ENCODE assay signal across 16 mouse cellular contexts in the genomic region with DNA sequence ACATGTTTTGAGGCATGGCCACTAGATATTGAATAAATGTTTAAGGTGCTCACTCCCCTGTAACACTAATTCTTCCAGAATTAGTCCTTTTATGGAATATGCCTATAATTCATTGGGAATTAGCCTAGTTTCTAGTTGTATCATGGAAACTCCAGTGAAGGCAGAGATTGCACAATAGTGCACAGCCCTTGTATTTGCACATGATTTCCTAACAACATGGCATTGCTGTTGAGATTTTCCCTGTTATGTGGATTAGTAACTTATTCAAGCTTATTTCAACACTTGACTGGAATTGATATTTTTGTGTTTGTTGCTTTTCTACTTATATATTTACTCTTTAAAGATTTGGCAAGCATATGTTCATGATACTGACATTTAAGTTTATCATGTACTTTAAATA.
"Had no signal": no experiment of that assay in that cellular context is flagged by ENCODE, and none has a peak within 500 bp of the region (broad histone marks: within the 10 kb centered on the region; RNA-seq: fewer than 3 reads in every experiment).

No protein-coding gene starts in this region.

- H3K9me3 ChIP-seq: limb, embryonic 13.5 days; limb, embryonic 15.5 days; lung, embryonic 15.5 days; midbrain, embryonic 10.5 days; midbrain, embryonic 12.5 days; neural tube, embryonic 12.5 days; stomach, embryonic 15.5 days had no signal

- ATAC-seq: midbrain, embryonic 16.5 days had no signal

- H3K9ac ChIP-seq: limb, embryonic 13.5 days; limb, embryonic 15.5 days; liver, embryonic 14.5 days; lung, embryonic 15.5 days; midbrain, embryonic 12.5 days; neural tube, embryonic 12.5 days; stomach, embryonic 15.5 days had no signal

- H3K36me3 ChIP-seq: limb, embryonic 13.5 days; limb, embryonic 15.5 days; lung, embryonic 15.5 days; midbrain, embryonic 10.5 days; midbrain, embryonic 12.5 days; neural tube, embryonic 12.5 days; stomach, embryonic 15.5 days had no signal

- H3K4me2 ChIP-seq: limb, embryonic 13.5 days; limb, embryonic 15.5 days; lung, embryonic 15.5 days; midbrain, embryonic 12.5 days; neural tube, embryonic 12.5 days; stomach, embryonic 15.5 days had no signal

- H3K4me1 ChIP-seq: limb, embryonic 13.5 days; limb, embryonic 15.5 days; lung, embryonic 15.5 days; midbrain, embryonic 10.5 days; midbrain, embryonic 12.5 days; neural tube, embryonic 12.5 days; stomach, embryonic 15.5 days had no signal

- DNase-seq: lung, postnatal 14 days; midbrain, embryonic 14.5 days; right cerebral cortex, postnatal 14 days; thymus, adult 2 months; thymus, postnatal 25 days; thymus, postnatal 4 days had no signal

- H3K27ac ChIP-seq: limb, embryonic 13.5 days; limb, embryonic 15.5 days; liver, embryonic 14.5 days; lung, embryonic 15.5 days; midbrain, embryonic 10.5 days; midbrain, embryonic 12.5 days; neural tube, embryonic 12.5 days; stomach, embryonic 15.5 days; stomach, postnatal 0 days had no signal

- H3K4me3 ChIP-seq: limb, embryonic 13.5 days; limb, embryonic 15.5 days; lung, embryonic 15.5 days; midbrain, embryonic 10.5 days; midbrain, embryonic 12.5 days; neural tube, embryonic 12.5 days; stomach, embryonic 15.5 days had no signal

- H3K27me3 ChIP-seq: limb, embryonic 13.5 days; limb, embryonic 15.5 days; lung, embryonic 15.5 days; midbrain, embryonic 12.5 days; neural tube, embryonic 12.5 days; stomach, embryonic 15.5 days had no signal
